Mouse (Mus musculus) lung, postnatal 0 days (tissue): ENCODE data around the gene Rps2.

Experiments
- CTCF ChIP-seq: IDR thresholded peaks from 2 replicates; pipeline ENCODE4 v1.5.1; 2016; ENCODE audit warnings: antibody characterized with exemption, mild to moderate bottlenecking
- EP300 ChIP-seq: IDR thresholded peaks from 2 replicates; pipeline ENCODE4 v1.6.1; 2016; ENCODE audit warnings: antibody characterized with exemption, mild to moderate bottlenecking, control low read depth

DNA sequence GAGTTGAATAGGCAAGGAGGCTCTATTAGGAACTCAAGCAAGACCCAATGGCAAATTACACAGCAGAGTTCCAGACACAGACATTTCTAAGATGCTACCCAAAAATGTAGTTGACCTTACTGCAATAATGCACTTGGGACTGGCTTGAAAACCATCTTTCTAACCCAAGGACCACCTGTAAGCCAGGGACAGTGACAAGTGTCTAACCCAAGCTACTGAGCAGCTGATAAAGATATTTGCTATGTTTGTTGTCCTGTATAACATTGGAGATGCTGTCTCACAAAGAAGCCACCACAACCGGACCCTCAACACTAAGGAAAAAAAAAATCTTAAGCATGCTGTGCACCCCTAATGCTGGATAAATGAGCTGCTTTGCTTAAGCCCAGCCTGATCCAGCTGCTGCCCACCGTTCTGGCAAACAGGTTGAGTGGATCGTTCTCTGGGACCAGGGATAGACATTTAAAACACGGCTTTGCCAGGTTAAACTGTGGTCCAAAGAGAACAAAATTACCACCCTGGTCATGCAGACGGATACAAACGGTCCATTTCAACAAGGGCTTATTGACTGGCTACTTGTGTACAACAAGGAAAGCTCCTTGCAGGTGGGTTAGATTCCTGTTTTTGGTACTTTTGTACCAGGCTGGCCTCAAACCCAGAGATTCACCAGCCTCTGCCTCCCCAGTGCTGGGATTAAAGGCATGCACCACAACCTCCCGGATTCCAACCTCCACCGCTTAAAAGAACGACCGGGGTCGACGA, 5.4 kb downstream of the Rps2 start:
- TF ChIP-seq CTCF (no peak), EP300 (no peak)
